In the genomic region with DNA sequence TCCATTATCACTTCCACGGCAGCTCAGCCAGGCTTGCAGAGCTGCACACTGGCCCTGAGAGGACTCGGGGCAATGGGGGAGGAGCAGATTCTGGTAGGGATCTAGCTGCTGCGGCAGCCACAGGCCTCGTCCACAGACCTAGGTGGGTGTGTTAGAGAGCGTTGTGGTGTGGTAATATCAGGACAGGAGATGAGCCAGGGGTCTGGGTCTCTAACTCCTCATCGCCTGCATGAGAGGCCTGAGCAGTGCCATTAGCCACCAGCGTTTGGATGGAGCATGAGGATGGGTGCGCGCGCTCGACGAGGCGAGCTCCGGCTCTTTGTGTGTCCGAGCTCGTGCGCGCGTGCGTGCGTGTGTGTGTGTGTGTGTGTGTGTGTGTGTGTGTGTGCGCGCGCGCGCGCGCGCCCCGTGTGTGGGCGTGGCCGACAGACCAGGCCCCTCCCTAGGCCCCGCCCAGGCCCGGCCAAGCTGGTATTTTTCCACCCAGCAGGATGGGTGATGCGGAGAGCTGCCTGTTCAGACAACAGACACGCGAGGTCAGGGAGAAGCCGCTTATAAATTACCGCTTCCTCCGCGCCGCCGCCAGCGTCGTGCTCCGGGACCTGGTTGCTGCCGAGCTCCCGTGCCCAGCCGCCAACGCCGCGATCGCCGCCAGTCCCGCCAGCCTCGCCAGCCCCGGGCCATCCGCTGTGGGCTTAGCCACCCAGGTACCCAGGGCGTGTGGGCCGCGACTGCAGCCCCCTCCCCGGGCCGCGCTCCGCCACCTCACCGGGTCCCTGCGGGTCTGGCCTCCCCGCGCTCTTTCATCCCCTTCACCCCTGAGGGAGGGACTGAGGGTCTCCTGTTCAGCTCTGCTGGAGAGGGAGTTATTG, we compare ENCODE assay signal across 8 mouse cellular contexts. TPM values are rescaled to one million over a fixed set of nuclear protein-coding genes. Genes with fewer than 3 reads are reported as not detected.
DNase-seq lines count a peak whose midpoint lies in the region; ATAC-seq lines count a peak whose summit lies in the region.

Slc6a6 (plus strand) TSS at position 452 of the 872 bp plus-strand sequence.

- DNase-seq in NIH3T3 (ENCODE audit: low read depth): peak; percentile 97
- peak; percentile 97 for DNase-seq in cerebellum, postnatal 10 days
- peak; percentile 89 to 91 for DNase-seq in frontal cortex, postnatal 14 days (ENCODE audit: low spot score in 2 of 2)
- DNase-seq in layer of hippocampus, postnatal 25 days (ENCODE audit: extremely low spot score in 1 of 2, low spot score in 1 of 2): peak; percentile 81 to 89
- peak; percentile 90 for DNase-seq in lung, postnatal 25 days (ENCODE audit: low spot score)
- DNase-seq in retina, embryonic 14.5 days (ENCODE audit: low spot score): peak; percentile 94
- peak; percentile 93 for DNase-seq in thymus, postnatal 4 days

- H3K27me3 ChIP-seq in hindbrain, embryonic 13.5 days: no peaks in the 10 kb centered on the region

- peak; percentile 89 for ATAC-seq in hindbrain, embryonic 13.5 days (ENCODE audit: low FRiP score)

- peaks cover 57% of the 10 kb centered on the region for H3K4me1 ChIP-seq in hindbrain, embryonic 13.5 days (replicated peaks)

- peak within 1 kb of the TSS; percentile 90 for H3K4me2 ChIP-seq in hindbrain, embryonic 13.5 days

- peak within 1 kb of the TSS; percentile 98 for H3K27ac ChIP-seq in hindbrain, embryonic 13.5 days

- no peaks in the 10 kb centered on the region for H3K9me3 ChIP-seq in hindbrain, embryonic 13.5 days

- no peaks in the 10 kb centered on the region for H3K36me3 ChIP-seq in hindbrain, embryonic 13.5 days

- peak within 1 kb of the TSS; percentile 97 for H3K4me3 ChIP-seq in hindbrain, embryonic 13.5 days

- WGBS in hindbrain, embryonic 13.5 days: under 1% methylated on average over 63 of the region's 69 CpGs

- peak within 1 kb of the TSS; percentile 98 for H3K9ac ChIP-seq in hindbrain, embryonic 13.5 days

RNA-seq across cellular contexts. Expression of gene Slc6a6, which starts in this region (rescaled TPM):
- polyA plus RNA-seq in hindbrain, embryonic 13.5 days (2015; fragmentation: Nextera tagmentation; extraction: Ambion mirVana): 91.0 and 98.3 TPM in 2 replicates
- 100 to 1,000 TPM; 104 to 168 TPM for total RNA-seq in layer of hippocampus, postnatal 25 days (2021)

Comparison
In these comparisons a context has a peak if more than half of its experiments do, and no peak if none do; other contexts are left out.
1. Peak in every context shown above with its lines: DNase-seq, ATAC-seq, H3K4me3 ChIP-seq and H3K27ac ChIP-seq.